17 mouse cellular contexts compared by ENCODE assay signal in genomic region chr2:21800045-21800444, GRCm38 (mm10).
"Had no signal": no experiment of that assay in that cellular context is flagged by ENCODE, and none has a peak within 500 bp of the region (broad histone marks: within the 10 kb centered on the region; RNA-seq: fewer than 3 reads in every experiment).

No protein-coding gene starts in this region.

- H3K9me3 ChIP-seq: lung, embryonic 15.5 days; megakaryocyte, embryonic 14.5 days; midbrain, embryonic 13.5 days; midbrain, embryonic 15.5 days; neural tube, embryonic 12.5 days; stomach, embryonic 15.5 days had no signal

- H3K36me3 ChIP-seq: lung, embryonic 15.5 days; midbrain, embryonic 13.5 days; midbrain, embryonic 15.5 days; neural tube, embryonic 12.5 days; stomach, embryonic 15.5 days had no signal

- H3K4me1 ChIP-seq: lung, embryonic 15.5 days; megakaryocyte, embryonic 14.5 days; midbrain, embryonic 13.5 days; midbrain, embryonic 15.5 days; neural tube, embryonic 12.5 days; stomach, embryonic 15.5 days had no signal

- H3K4me2 ChIP-seq: lung, embryonic 15.5 days; midbrain, embryonic 11.5 days; midbrain, embryonic 13.5 days; midbrain, embryonic 15.5 days; neural tube, embryonic 12.5 days; stomach, embryonic 15.5 days had no signal

- ATAC-seq: lung, postnatal 0 days; midbrain, embryonic 13.5 days; midbrain, embryonic 15.5 days had no signal

- H3K27me3 ChIP-seq: lung, embryonic 15.5 days; megakaryocyte, embryonic 14.5 days; midbrain, embryonic 13.5 days; midbrain, embryonic 15.5 days; neural tube, embryonic 12.5 days; stomach, embryonic 15.5 days had no signal

- DNase-seq: lung, adult 2 months; lung, postnatal 14 days; lung, postnatal 36 days; right cerebral cortex, postnatal 14 days; thymus, adult 18-20 months; thymus, postnatal 14 days; thymus, postnatal 36 days had no signal

- H3K4me3 ChIP-seq: lung, embryonic 15.5 days; megakaryocyte, embryonic 14.5 days; midbrain, embryonic 13.5 days; midbrain, embryonic 15.5 days; neural tube, embryonic 12.5 days; stomach, embryonic 15.5 days had no signal

- H3K27ac ChIP-seq: lung, embryonic 15.5 days; macrophage; midbrain, embryonic 13.5 days; midbrain, embryonic 15.5 days; neural tube, embryonic 12.5 days; stomach, embryonic 15.5 days; stomach, postnatal 0 days had no signal

- H3K9ac ChIP-seq: lung, embryonic 15.5 days; midbrain, embryonic 13.5 days; midbrain, embryonic 15.5 days; neural tube, embryonic 12.5 days; stomach, embryonic 15.5 days had no signal
